Mouse (Mus musculus) adrenal gland, postnatal 4 days (tissue): ENCODE results near the gene Igf2bp3. TPM values are rescaled to one million over a fixed set of nuclear protein-coding genes. Genes with fewer than 3 reads are reported as not detected.
A peak's percentile ranks its signal among the peaks of the same experiment; 100 is the strongest.

Source experiments
- DNase-seq, 2 experiments: peaks; one replicate each; pipeline ENCODE4 v3.0.0; 2021 to 2022; ENCODE audit warnings: low spot score in 2 of 2, mixed read lengths in 2 of 2
- total RNA-seq, 2 experiments: library from RNA; stranded (reverse); gene quantifications; 2 replicates each; pipeline ENCODE4 v1.2.3; 2021

Gene Igf2bp3
- total RNA-seq, 2 experiments from 2014 or later, result 16.9 to 17.5 TPM

GRCm38 (mm10) chr6:49138159-49139051 is 76.4 kb downstream of the Igf2bp3 start:
- DNase-seq, result no peak

- no peak for DNase-seq
Measured at GRCm38 (mm10) chr6:49136739-49137138, 78.0 kb downstream of the Igf2bp3 start.

GRCm38 (mm10) chr6:49132352-49133090 is 82.2 kb downstream of the Igf2bp3 start:
- DNase-seq, result no peak

GRCm38 (mm10) chr6:49131855-49132254 is 82.9 kb downstream of the Igf2bp3 start:
- DNase-seq, result no peak

- DNase-seq, result no peak
Measured at GRCm38 (mm10) chr6:49130328-49130727, 84.4 kb downstream of the Igf2bp3 start.

- no peak for DNase-seq
Measured at GRCm38 (mm10) chr6:49120370-49120769, 94.4 kb downstream of the Igf2bp3 start.

- DNase-seq, result no peak
Measured at GRCm38 (mm10) chr6:49119462-49120135, 95.2 kb downstream of the Igf2bp3 start.

- no peak for DNase-seq
Measured at GRCm38 (mm10) chr6:49118446-49118845, 96.3 kb downstream of the Igf2bp3 start.

GRCm38 (mm10) chr6:49116241-49116640 is 98.5 kb downstream of the Igf2bp3 start:
- DNase-seq, result no peak

GRCm38 (mm10) chr6:49115550-49115949 is 99.2 kb downstream of the Igf2bp3 start:
- no peak for DNase-seq

- no peak for DNase-seq
Measured at GRCm38 (mm10) chr6:49114457-49114856, 100.3 kb downstream of the Igf2bp3 start.

GRCm38 (mm10) chr6:49113895-49114294 is 100.9 kb downstream of the Igf2bp3 start:
- DNase-seq, result no peak

GRCm38 (mm10) chr6:49109196-49109595 is 105.6 kb downstream of the Igf2bp3 start:
- no peak for DNase-seq

GRCm38 (mm10) chr6:49106746-49107500 is 107.8 kb downstream of the Igf2bp3 start:
- DNase-seq, result no peak

- DNase-seq, result no peak
Measured at GRCm38 (mm10) chr6:49099086-49099485, 115.7 kb downstream of the Igf2bp3 start.

GRCm38 (mm10) chr6:49097596-49098110 is 117.1 kb downstream of the Igf2bp3 start:
- DNase-seq, result no peak

- DNase-seq, result peak in 1 of 2 experiments; percentile 62
Measured at GRCm38 (mm10) chr6:49096933-49097461, 117.8 kb downstream of the Igf2bp3 start.

- peak in 1 of 2 experiments; percentile 22 for DNase-seq
Measured at GRCm38 (mm10) chr6:49096421-49096820, 118.3 kb downstream of the Igf2bp3 start.

- DNase-seq, result no peak
Measured at GRCm38 (mm10) chr6:49094968-49095367, 119.8 kb downstream of the Igf2bp3 start.

- DNase-seq, result no peak
Measured at GRCm38 (mm10) chr6:49083008-49083407, 131.7 kb downstream of the Igf2bp3 start.
